ENCODE assay signal across 8 mouse cellular contexts in the genomic region with DNA sequence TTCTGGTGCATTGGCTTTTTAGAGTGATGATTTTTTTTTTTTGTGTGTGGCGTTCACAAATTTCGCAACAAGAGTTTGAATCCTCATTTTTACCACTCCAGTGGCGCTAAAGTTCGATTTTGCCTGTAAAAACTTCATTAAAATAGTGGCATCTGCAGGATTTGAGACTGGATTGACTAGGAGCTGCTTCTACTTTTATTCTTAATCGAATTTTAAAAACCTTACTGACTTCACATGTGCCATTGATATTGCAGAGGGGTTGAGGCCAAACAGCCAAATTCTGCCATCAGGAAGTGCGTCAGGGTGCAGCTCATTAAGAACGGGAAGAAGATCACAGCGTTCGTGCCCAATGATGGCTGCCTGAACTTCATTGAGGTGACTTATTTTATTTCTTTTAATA. TPM values are rescaled to one million over a fixed set of nuclear protein-coding genes. Genes with fewer than 3 reads are reported as not detected.
DNase-seq lines count a peak whose midpoint lies in the region; ATAC-seq and TF ChIP-seq lines count a peak whose summit lies in the region.

No protein-coding gene starts in this region.

- H3K9me3 ChIP-seq in kidney, postnatal 0 days (replicated peaks; ENCODE audit: low read length): no peaks in the 10 kb centered on the region
- H3K9me3 ChIP-seq in embryonic facial prominence, embryonic 10.5 days: no peaks in the 10 kb centered on the region
- no peaks in the 10 kb centered on the region for H3K9me3 ChIP-seq in intestine, embryonic 14.5 days (ENCODE audit: control insufficient read depth, low read length)

- H3K4me1 ChIP-seq in kidney, postnatal 0 days (replicated peaks; ENCODE audit: insufficient read depth, low read length): 0 out of 2 replicates have a peak, but pooled peaks cover 3% of the 10 kb centered on the region
- 0 out of 2 replicates have a peak, but pooled peaks cover 2% of the 10 kb centered on the region for H3K4me1 ChIP-seq in embryonic facial prominence, embryonic 10.5 days
- H3K4me1 ChIP-seq in intestine, embryonic 14.5 days (replicated peaks; ENCODE audit: control insufficient read depth, insufficient read depth, low read length): no peaks in the 10 kb centered on the region; the same call in 1 of the 2 replicates

- no peak for ATAC-seq in kidney, postnatal 0 days (replicated peaks; ENCODE audit: low FRiP score, low read depth)
- no peak for ATAC-seq in intestine, embryonic 14.5 days (replicated peaks; ENCODE audit: low FRiP score, low TSS enrichment, low read depth)

- no peak for TF ChIP-seq POLR2A in myocyte (IDR thresholded peaks at IDR 0.05; ENCODE audit: insufficient read length, low read depth)

- no peak overlapping the region; the same call in 1 of the 2 replicates for H3K27ac ChIP-seq in kidney, postnatal 0 days
- peak overlapping the region; percentile 97 for H3K27ac ChIP-seq in embryonic facial prominence, embryonic 10.5 days (replicated peaks)
- no peak overlapping the region for H3K27ac ChIP-seq in intestine, embryonic 14.5 days (ENCODE audit: low read depth)

- TF ChIP-seq CTCF in kidney, postnatal 0 days (IDR thresholded peaks at IDR 0.05; ENCODE audit: low read depth): no peak

- peak overlapping the region; percentile 98 for H3K9ac ChIP-seq in kidney, postnatal 0 days (ENCODE audit: low read depth, low read length)
- peak overlapping the region; percentile 89 for H3K9ac ChIP-seq in intestine, embryonic 14.5 days (ENCODE audit: low read length)

- H3K4me2 ChIP-seq in kidney, postnatal 0 days (ENCODE audit: low read length): peak overlapping the region; percentile 74
- H3K4me2 ChIP-seq in intestine, embryonic 14.5 days (ENCODE audit: low read length): peak overlapping the region; percentile 61
- H3K4me2 ChIP-seq in myocyte (ENCODE audit: low read depth): peak overlapping the region; percentile 84

- peak overlapping the region; percentile 97 for H3K4me3 ChIP-seq in kidney, postnatal 0 days (replicated peaks; ENCODE audit: low read depth, low read length)
- peak overlapping the region; percentile 83 for H3K4me3 ChIP-seq in embryonic facial prominence, embryonic 10.5 days
- peak overlapping the region; percentile 51 for H3K4me3 ChIP-seq in intestine, embryonic 14.5 days (ENCODE audit: low read depth, low read length)
- H3K4me3 ChIP-seq in myocyte: peak overlapping the region; percentile 65

- H3ac ChIP-seq in myocyte (ENCODE audit: control insufficient read depth, insufficient read length): no peak overlapping the region

- H3K36me3 ChIP-seq in kidney, postnatal 0 days (ENCODE audit: insufficient read depth, low read length): peaks cover 16% of the 10 kb centered on the region; the same call in 1 of the 2 replicates
- peaks cover 50% of the 10 kb centered on the region for H3K36me3 ChIP-seq in embryonic facial prominence, embryonic 10.5 days (replicated peaks)
- H3K36me3 ChIP-seq in intestine, embryonic 14.5 days (ENCODE audit: control insufficient read depth, insufficient read depth, low read length): peaks cover 43% of the 10 kb centered on the region
- peaks cover 13% of the 10 kb centered on the region for H3K36me3 ChIP-seq in myocyte (ENCODE audit: control insufficient read depth, insufficient read depth)

- 51% methylated on average over 9 of the region's 9 CpGs for WGBS in kidney, postnatal 0 days
- 48% methylated on average over 9 of the region's 9 CpGs for WGBS in embryonic facial prominence, embryonic 10.5 days
- WGBS in intestine, embryonic 14.5 days: 52% methylated on average over 9 of the region's 9 CpGs

- DNase-seq in kidney, postnatal 0 days (ENCODE audit: low spot score): no peak
- no peak for DNase-seq in kidney, postnatal 36 days
- no peak for DNase-seq in embryonic facial prominence, embryonic 10.5 days (ENCODE audit: low spot score)
- no peak for DNase-seq in intestine, embryonic 14.5 days (ENCODE audit: low spot score)
- DNase-seq in right cerebral cortex, postnatal 10 days (ENCODE audit: low spot score in 2 of 2): no peak
- DNase-seq in left cerebral cortex, postnatal 14 days (ENCODE audit: low spot score in 2 of 2): no peak
- no peak for DNase-seq in embryo, embryonic 9.5 days (ENCODE audit: extremely low spot score)

- H3K79me2 ChIP-seq in myocyte (ENCODE audit: control insufficient read depth, insufficient read depth): peaks cover 12% of the 10 kb centered on the region

- H3K27me3 ChIP-seq in kidney, postnatal 0 days (ENCODE audit: insufficient read depth, low read length): no peaks in the 10 kb centered on the region
- no peaks in the 10 kb centered on the region for H3K27me3 ChIP-seq in embryonic facial prominence, embryonic 10.5 days (replicated peaks; ENCODE audit: low read depth, poor library complexity, severe bottlenecking)
- no peaks in the 10 kb centered on the region for H3K27me3 ChIP-seq in intestine, embryonic 14.5 days (replicated peaks; ENCODE audit: control insufficient read depth, insufficient read depth, low read length)
- H3K27me3 ChIP-seq in myocyte (ENCODE audit: control insufficient read depth, insufficient read depth, insufficient read length): no peaks in the 10 kb centered on the region

- intact Hi-C loops in left cerebral cortex, postnatal 14 days (cut with DNase I): no loop called here

TF ChIP-seq in myocyte, 11 proteins besides CTCF, POLR2A, EP300 and RAD21:
- TF ChIP-seq TCF3 (IDR thresholded peaks at IDR 0.05; ENCODE audit: insufficient read length, low read depth) (no peak), REST (IDR thresholded peaks at IDR 0.05; ENCODE audit: insufficient read depth, insufficient read length) (no peak), USF1 (IDR thresholded peaks at IDR 0.05; ENCODE audit: low read depth) (no peak), POLR2AphosphoS2 (IDR thresholded peaks at IDR 0.05; ENCODE audit: insufficient read length, low read depth) (no peak), E2F4 (IDR thresholded peaks at IDR 0.05; ENCODE audit: insufficient read depth) (no peak), MYOG (IDR thresholded peaks at IDR 0.05; ENCODE audit: control insufficient read depth in 1 of 3, insufficient read depth in 1 of 3, insufficient read length in 2 of 3, low read depth in 2 of 3) (no peak), MAX (IDR thresholded peaks at IDR 0.05; ENCODE audit: low read depth) (no peak), MYOD1 (IDR thresholded peaks at IDR 0.05; ENCODE audit: control insufficient read depth in 1 of 3, insufficient read length in 2 of 3, low read depth in 2 of 3) (no peak), CEBPB (IDR thresholded peaks at IDR 0.05; ENCODE audit: insufficient read depth, poor library complexity, severe bottlenecking) (no peak), SRF (IDR thresholded peaks at IDR 0.05; ENCODE audit: control insufficient read depth, insufficient read length, low read depth) (no peak), TCF12 (IDR thresholded peaks at IDR 0.05; ENCODE audit: insufficient read depth, poor library complexity, severe bottlenecking) (no peak)

RNA-seq across cellular contexts. Expression of a gene that starts 1.3 kb away (rescaled TPM):
- 334 and 356 TPM in 2 replicates for polyA plus RNA-seq in kidney, postnatal 0 days (2015; fragmentation: Nextera tagmentation; extraction: Ambion mirVana)
- 201 and 216 TPM in 2 replicates for polyA plus RNA-seq in embryonic facial prominence, embryonic 10.5 days (2016; fragmentation: Nextera tagmentation; extraction: Ambion mirVana)
- polyA plus RNA-seq in intestine, embryonic 14.5 days (2014; fragmentation: Nextera tagmentation; extraction: Ambion mirVana): 315 and 341 TPM in 2 replicates
- polyA plus RNA-seq in myocyte (2012; fragmentation: generic; extraction: Trizol): 1,782 TPM
- 100 to 1,000 TPM; 174 to 212 TPM for total RNA-seq in left cerebral cortex, postnatal 14 days (2021)

RNA-seq across cellular contexts. Expression of a gene that starts 18.9 kb away (rescaled TPM):
- 0.21 TPM in 1 of 2 replicates, not detected in the other for polyA plus RNA-seq in kidney, postnatal 0 days (2015; fragmentation: Nextera tagmentation; extraction: Ambion mirVana)
- polyA plus RNA-seq in embryonic facial prominence, embryonic 10.5 days (2016; fragmentation: Nextera tagmentation; extraction: Ambion mirVana): 0.59 TPM in 1 of 2 replicates, not detected in the other
- not detected in 2 replicates for polyA plus RNA-seq in intestine, embryonic 14.5 days (2014; fragmentation: Nextera tagmentation; extraction: Ambion mirVana)
- polyA plus RNA-seq in myocyte (2012; fragmentation: generic; extraction: Trizol): not detected
- 10 to 100 TPM; 29.9 to 31.8 TPM for total RNA-seq in left cerebral cortex, postnatal 14 days (2021)
